Mouse (Mus musculus): ENCODE data around the gene Zfp804b. TPM values are rescaled to one million over a fixed set of nuclear protein-coding genes. Genes with fewer than 3 reads are reported as not detected.

Zfp804b gene
- total RNA-seq, 2 experiments from 2014 or later = 2.0 to 2.5 TPM

GRCm38 (mm10) chr5:6795396-6795795, 549.2 kb downstream of the Zfp804b start:
- intact Hi-C loops (cut with DNase I) = no loop called here
- DNase-seq (ENCODE audit: low spot score in 2 of 2) = no peak

GRCm38 (mm10) chr5:6769357-6769892, 575.1 kb downstream of the Zfp804b start:
- no peak for DNase-seq (ENCODE audit: low spot score in 2 of 2)
- intact Hi-C loops (cut with DNase I) = no loop called here

Other genes starting within 250 kb of the Zfp804b start
- gene Tex47, start 40.6 kb downstream of the Zfp804b start, total RNA-seq (2021) = not detected

Measured in left cerebral cortex, postnatal 14 days (tissue).